Mouse (Mus musculus): ENCODE measurements around the gene Ptch1.

The Ptch1 gene

GRCm38 (mm10) chr13:63534981-63535380 lies 38.4 kb downstream of the Ptch1 start:
- DNase-seq (ENCODE audit: low spot score) = no peak

GRCm38 (mm10) chr13:63530857-63531256 lies 42.5 kb downstream of the Ptch1 start:
- no peak for DNase-seq (ENCODE audit: low spot score)

GRCm38 (mm10) chr13:63530371-63530764 lies 43.0 kb downstream of the Ptch1 start:
- no peak for DNase-seq (ENCODE audit: low spot score)

- no peak for DNase-seq (ENCODE audit: low spot score)
Observed at GRCm38 (mm10) chr13:63529602-63530370, 43.6 kb downstream of the Ptch1 start.

- DNase-seq (ENCODE audit: low spot score) = no peak
Observed at GRCm38 (mm10) chr13:63528852-63529251, 44.5 kb downstream of the Ptch1 start.

GRCm38 (mm10) chr13:63528164-63528675 lies 45.2 kb downstream of the Ptch1 start:
- no peak for DNase-seq (ENCODE audit: low spot score)

GRCm38 (mm10) chr13:63525571-63526197 lies 47.7 kb downstream of the Ptch1 start:
- DNase-seq (ENCODE audit: low spot score) = no peak

GRCm38 (mm10) chr13:63524608-63525570 lies 48.5 kb downstream of the Ptch1 start:
- no peak for DNase-seq (ENCODE audit: low spot score)

GRCm38 (mm10) chr13:63524061-63524460 lies 49.3 kb downstream of the Ptch1 start:
- DNase-seq (ENCODE audit: low spot score) = no peak

GRCm38 (mm10) chr13:63522832-63523231 lies 50.6 kb downstream of the Ptch1 start:
- no peak for DNase-seq (ENCODE audit: low spot score)

- no peak for DNase-seq (ENCODE audit: low spot score)
Observed at GRCm38 (mm10) chr13:63520110-63520509, 53.3 kb downstream of the Ptch1 start.

GRCm38 (mm10) chr13:63516535-63516934 lies 56.9 kb downstream of the Ptch1 start:
- DNase-seq (ENCODE audit: low spot score) = no peak

GRCm38 (mm10) chr13:63515542-63515941 lies 57.9 kb downstream of the Ptch1 start:
- no peak for DNase-seq (ENCODE audit: low spot score)

- no peak for DNase-seq (ENCODE audit: low spot score)
Observed at GRCm38 (mm10) chr13:63514931-63515360, 58.5 kb downstream of the Ptch1 start.

GRCm38 (mm10) chr13:63513374-63514098 lies 59.9 kb downstream of the Ptch1 start:
- DNase-seq (ENCODE audit: low spot score) = no peak

- DNase-seq (ENCODE audit: low spot score) = no peak
Observed at GRCm38 (mm10) chr13:63512411-63512810, 61.0 kb downstream of the Ptch1 start.

- DNase-seq (ENCODE audit: low spot score) = no peak
Observed at GRCm38 (mm10) chr13:63507821-63508220, 65.6 kb downstream of the Ptch1 start.

GRCm38 (mm10) chr13:63507001-63507556 lies 66.3 kb downstream of the Ptch1 start:
- DNase-seq (ENCODE audit: low spot score) = no peak

- no peak for DNase-seq (ENCODE audit: low spot score)
Observed at GRCm38 (mm10) chr13:63506364-63506763, 67.0 kb downstream of the Ptch1 start.

GRCm38 (mm10) chr13:63502391-63502790 lies 71.0 kb downstream of the Ptch1 start:
- no peak for DNase-seq (ENCODE audit: low spot score)

GRCm38 (mm10) chr13:63499489-63499888 lies 73.9 kb downstream of the Ptch1 start:
- no peak for DNase-seq (ENCODE audit: low spot score)
